Mouse (Mus musculus) ES-Bruce4 (cell line): ENCODE data around the gene Tmem135.

ENCODE experiments used
- CTCF ChIP-seq: IDR thresholded peaks from one replicate; pipeline ENCODE4 v1.8.1; 2011; ENCODE audit warnings: low read depth, low read length
- EP300 ChIP-seq: IDR thresholded peaks from 2 replicates; pipeline ENCODE4 v1.6.1; 2011; ENCODE audit warnings: low read depth, low read length; ENCODE audit not compliant: insufficient read depth
- POLR2A ChIP-seq: IDR thresholded peaks from one replicate; pipeline ENCODE4 v1.8.1; 2011; ENCODE audit warnings: low read length; ENCODE audit not compliant: insufficient read depth

GRCm38 (mm10) chr7:89203144-89203543 is 200.9 kb downstream of the Tmem135 start:
- no peak for TF ChIP-seq POLR2A
- no peak for TF ChIP-seq CTCF
- TF ChIP-seq EP300: no peak
